Mouse (Mus musculus) granulocyte monocyte progenitor cell, adult 5-6 weeks (primary cell): ENCODE data around the gene Kcna1. TPM values are rescaled to one million over a fixed set of nuclear protein-coding genes. Genes with fewer than 3 reads are reported as not detected.

ENCODE experiments used
- ATAC-seq: replicated peaks from 2 replicates; pipeline ENCODE4 v1.8.0; 2016; ENCODE audit warnings: mild to moderate bottlenecking, moderate TSS enrichment, inconsistent platforms; ENCODE audit not compliant: poor library complexity, severe bottlenecking
- total RNA-seq, 2 experiments: library from RNA; stranded (forward) in 1 of 2; stranded (reverse) in 1 of 2; fragments of 200-712, 200-1000 nt in 1 of 2; fragments of >200 nt in 1 of 2; fragmentation: Nextera tagmentation in 1 of 2; gene quantifications; 2 replicates each; pipeline ENCODE4 v1.2.3; 2014 to 2017

The Kcna1 gene
- total RNA-seq (2014; fragmentation: Nextera tagmentation), result not detected in 2 replicates
- not detected in 2 replicates for total RNA-seq (2017)

DNA sequence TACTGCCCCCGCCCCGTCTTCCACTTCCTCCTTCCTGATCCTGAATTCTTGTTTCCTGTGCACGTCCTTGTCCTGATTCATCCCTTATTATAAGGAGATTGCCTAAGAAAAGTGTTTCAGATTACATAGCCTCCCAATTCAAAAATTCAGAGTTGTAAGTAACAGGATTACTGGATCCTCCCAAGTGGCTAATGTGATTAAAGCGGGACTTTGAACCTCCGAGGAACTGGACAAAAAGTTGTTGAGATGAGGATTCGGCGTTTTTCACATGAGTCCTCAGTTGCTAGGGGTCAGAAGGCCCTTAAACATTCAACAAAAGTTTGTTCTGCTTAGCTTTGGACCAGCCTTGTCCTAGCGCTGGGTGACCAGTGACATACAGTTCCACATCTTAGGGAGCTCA lies at the start of gene Kcna1:
Gene Kcna1, minus strand, starts transcription at position 4 of the 400 bp plus-strand sequence.
- ATAC-seq, result no peak

DNA sequence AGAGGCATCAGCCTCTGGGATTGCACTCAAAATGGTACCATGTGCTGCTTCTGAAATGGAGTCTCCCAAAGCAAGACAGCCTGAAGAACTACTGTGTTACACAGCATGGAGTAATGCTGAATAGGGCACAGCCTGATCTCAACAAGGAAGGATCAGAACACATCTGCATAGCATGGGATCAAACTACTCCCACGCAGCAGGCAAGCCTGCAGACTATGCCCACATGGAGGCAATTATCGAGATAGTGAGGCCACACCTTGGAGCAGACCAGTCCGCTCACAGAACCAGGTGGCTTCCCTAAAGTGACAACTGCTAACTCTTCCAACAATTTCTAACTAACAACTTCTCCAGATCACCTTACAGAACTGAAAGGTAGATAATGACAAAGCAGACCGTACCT lies 40.9 kb upstream of the Kcna1 start:
- no peak for ATAC-seq

DNA sequence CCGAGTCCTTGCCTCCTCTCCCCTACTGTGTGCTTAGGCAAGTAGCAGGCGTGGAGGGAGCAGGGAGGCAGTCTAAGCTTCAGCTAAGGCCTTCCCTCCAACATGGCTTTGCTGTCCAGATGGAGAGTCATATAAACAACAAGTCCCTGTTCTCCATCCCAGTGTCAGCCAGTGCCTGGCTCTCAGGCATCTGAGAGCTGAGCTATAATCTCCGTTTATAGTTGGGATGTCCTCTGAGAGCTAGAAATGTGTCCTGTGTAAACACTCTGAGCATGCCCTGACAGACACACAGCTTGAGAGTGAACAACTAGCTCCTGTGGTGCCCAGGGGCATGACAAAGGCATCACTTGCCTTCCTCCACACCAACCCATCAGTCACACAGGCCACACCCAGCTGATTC lies 39.0 kb upstream of the Kcna1 start:
- no peak for ATAC-seq

DNA sequence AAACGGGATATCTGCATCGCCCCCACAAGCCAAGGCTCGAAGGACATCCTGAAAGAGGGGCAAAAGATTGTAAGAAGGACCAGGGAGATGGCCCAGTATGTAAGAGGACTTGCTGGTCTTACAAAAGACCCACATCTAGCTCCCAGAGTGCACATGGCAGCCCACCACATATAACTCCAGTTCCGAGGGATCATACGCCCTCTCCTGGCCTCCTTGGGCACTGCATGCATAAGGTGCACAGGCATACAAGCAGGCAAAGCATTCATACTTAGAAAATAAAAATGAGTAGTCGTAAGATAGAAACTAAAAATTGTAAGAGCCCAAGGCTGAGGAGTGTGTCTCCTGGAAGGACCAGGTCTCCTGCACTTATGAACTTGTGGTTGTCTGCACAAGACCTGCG lies 32.8 kb upstream of the Kcna1 start:
- ATAC-seq, result no peak

DNA sequence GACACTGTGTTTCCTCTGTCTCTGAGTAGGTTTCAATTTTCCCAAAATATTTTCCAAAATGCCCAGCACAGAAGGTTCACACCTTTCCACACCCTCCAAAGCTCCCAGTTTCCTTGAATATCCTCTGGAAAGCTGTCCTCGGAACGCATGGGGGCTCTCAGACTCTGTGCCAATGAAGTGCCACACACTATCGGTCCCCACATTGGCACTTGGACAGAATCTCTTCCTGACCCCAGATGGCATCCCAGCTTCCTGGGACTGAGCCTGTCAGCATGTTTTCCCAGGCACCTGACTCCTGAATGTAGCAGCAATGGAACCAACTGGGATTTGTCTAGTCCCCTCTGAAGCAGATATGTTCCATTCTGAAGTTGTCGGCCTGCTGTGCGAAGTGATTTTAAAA lies 20.8 kb upstream of the Kcna1 start:
- ATAC-seq, result no peak

DNA sequence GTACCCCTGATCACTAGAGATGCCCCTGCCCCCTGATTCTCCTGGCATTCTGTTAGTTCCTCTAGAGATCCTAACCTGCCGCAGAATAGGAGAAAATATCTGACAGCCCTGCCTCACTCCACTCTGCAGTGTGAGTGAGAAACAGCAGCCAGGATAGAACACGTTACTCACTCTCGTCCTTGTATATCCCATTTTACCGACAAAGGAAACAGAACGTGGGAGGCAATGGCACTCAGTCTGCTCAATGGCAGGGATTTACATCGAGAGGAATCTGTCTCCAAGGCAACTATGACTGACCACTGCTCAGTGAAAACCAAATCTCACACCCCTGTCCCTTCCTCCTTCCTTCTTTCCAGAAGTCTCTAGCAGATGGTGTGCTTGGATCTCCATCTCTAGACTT lies 19.9 kb upstream of the Kcna1 start:
- no peak for ATAC-seq

DNA sequence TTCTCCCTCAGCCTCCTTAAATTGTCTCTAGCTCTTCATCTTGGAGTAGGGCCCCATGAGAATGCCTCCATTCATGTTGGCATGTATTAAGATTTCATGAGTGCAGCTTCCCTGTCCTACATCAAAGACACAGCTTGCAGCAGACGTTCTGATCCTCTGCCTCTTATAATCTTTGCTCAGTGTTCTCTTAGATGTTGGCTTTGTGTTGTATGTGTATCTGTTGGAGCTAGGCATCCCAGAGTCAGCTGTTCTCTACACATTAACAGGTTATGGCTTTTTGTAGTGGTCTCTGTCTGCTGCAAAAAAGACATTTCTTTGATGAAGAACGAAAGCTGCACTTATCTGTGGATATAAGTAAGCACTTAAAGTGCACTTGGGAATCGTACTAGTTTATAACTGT lies 18.4 kb upstream of the Kcna1 start:
- ATAC-seq, result no peak

DNA sequence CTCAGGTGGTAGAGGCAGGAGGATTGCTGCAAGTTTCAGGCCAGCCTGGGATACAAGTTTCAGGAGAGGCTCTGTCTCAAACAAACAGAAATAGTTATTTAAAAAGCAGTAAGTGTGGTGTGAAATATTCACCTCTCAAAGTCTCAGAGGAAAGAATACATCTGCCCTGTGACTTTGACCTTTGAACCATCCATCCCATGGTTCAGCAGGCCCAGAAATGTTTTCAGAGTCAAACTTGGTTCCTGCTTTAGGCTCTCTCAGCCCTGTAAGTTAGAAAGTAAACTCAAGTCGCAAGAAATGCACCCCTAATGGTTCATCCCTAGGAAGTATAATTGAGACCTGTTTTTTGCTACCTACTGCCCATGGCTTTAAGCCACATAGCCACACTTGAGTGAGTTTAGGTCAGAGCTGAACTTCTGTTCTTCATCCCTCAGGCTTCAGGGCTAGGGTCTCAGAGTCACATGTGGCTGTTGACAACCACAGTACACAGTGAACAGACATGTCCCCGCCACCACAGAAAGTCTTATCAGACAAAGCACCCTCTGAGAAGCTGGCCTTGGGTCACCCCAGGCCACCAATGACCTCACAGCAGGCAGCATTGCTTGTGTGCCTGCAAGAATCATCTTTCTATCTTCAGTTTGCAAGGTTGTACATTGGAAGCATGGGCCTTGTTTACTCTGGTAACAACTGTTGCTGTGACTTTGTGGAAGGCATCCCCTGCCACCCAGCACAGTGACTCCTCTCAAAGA lies 11.6 kb upstream of the Kcna1 start:
- no peak for ATAC-seq

DNA sequence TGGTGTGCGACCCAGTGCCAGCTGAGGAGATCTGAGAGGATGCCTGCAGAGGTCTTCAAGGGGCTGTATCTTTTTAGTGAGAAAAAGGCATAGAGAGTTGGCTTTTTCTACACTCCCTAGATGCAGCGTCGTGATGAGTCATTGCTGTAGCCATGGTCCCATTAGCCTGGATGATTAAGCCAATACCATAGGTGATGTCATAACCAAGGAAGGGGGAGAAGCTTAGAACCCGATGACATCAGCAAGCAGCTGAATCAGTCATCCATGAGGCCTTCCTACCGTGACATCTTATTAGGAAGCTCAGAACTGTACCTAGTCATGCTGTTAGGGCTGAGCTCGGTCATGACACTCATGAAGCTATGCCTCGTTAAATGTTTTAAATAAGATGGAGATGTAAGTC lies 7.4 kb upstream of the Kcna1 start:
- ATAC-seq, result no peak

DNA sequence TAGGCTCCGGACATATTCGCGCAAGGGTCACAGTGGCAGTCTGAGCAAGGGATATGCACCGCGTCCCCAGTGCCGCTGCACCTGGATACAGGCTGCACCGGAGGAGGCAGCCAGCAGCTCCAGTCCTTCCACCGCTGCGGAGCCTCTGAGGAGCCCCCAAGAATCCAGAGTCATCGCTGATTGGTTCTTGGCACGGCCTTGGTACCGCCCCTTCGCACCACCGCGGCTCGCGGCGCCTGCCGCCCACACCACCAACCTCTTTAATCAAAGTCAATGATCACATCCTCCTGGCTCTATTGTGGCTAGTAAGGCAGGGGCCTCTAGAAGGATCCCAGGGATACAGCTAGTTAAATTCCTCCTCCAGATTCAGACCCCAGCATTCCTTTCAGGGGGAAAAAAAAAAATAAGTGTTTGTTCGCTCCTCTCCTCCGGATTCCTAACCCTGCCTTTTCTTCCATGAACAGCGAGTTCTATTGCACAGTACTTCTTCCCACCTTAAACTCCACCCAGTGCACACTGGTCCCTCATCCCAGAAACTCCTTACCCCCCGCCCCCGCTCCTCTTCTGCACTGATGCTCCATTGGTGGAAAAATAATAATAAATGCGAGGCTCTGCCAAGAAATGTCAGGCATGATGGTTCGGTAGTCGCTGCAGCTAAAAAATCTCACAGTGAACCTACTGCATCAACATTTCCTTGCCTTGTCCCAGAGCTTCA lies 383 bp downstream of the Kcna1 start:
- no peak; the same call in 1 of the 2 replicates for ATAC-seq

DNA sequence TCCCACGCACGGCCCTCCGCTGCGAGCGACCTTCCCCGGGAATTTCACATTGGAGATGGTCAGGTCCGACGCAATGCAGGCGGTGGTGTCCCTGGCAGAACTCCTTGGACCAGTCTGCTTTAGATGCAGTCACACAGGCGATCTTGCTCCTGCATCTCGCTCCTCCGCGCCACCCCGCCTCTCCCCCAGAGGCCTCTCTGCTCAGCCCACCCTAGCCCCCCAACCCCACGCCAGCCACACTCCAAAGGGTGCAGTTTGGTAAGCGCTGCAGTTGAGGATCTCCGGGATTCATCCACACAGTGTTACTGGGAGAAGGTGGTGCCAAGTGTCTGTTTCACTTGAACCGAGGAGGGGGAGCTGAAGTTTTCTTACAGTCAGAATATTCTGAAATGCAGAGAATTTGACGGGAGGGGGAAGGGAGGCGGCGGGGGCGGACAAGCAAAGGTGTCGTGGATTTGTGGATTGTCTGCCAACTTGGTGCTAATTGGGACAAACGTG lies 1.1 kb downstream of the Kcna1 start:
- ATAC-seq, result no peak

DNA sequence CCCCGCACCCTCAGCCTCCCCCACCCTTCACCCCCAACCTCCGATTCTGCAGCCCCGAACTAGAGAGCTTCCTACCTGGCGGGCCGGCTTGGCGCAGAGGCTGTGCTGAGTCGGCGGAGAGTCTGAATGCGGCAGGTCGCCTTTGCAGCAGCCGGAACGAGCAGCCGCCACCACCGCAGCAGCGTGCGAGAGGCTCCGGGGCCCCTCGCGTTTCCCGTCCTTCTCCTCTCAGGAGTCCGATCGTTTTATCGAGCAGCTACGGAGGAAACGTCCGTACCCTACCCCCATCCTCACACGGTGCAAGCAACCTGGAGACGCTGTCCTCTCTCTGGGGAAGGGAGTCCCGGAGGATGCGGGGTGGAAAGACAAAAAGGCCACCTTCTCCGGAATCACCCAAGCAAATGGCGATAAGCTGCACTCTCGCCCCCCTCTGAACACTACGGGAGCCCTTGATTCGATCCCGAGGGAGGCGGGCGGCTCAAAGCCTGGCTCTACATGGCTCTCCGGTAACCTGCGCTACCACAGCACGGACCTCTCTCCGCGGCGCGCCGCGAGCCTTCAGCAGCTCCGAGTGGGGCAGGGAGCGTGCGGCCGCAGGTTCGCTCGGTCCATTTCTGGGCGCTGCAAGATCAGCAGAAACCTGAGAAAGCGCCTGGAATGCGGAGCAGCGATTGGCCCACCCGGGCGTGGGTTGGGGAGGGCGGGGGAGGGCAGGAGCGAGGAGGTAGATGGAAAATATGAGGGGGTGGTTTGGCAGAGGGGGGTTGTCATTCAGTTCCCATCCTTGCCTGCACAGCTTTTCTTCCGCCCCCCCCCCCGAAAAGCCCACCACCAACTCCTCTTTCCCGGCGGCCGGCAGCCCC lies 1.8 kb downstream of the Kcna1 start:
- no peak; the same call in 1 of the 2 replicates for ATAC-seq

DNA sequence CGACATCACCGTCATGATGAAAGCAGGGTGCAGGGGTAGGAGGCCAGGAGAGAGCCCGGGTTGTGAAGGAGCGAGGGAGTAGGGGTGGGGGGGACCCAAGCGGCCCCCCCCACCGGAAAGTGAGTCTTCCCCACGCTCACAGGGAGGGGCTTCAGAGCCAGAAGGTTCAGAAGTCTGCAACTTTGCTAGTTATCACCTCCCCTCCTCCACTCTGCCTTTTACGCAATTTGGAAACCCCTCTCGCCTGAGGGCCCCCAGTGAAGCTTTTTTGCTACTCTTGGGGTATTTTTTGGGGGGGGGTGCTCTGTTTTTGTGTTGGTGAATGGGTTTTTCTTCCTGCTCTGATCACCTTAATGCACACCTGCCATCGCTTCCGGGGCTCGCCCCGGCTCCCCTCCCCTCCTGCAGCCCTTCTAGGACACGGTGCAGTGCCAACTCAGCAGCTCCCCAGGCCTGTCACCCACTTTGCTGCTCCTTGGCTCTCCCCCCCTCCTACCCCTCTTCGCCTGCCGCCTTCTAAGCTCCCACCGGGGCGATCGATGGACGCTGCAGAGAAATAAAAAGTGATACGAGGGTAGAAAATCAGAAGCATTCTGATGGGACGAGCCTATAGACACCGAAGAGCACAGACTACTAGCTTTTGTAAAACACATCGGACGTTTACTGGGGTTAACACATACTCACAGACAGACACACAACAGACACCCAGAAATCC lies 2.7 kb downstream of the Kcna1 start:
- ATAC-seq, result no peak

DNA sequence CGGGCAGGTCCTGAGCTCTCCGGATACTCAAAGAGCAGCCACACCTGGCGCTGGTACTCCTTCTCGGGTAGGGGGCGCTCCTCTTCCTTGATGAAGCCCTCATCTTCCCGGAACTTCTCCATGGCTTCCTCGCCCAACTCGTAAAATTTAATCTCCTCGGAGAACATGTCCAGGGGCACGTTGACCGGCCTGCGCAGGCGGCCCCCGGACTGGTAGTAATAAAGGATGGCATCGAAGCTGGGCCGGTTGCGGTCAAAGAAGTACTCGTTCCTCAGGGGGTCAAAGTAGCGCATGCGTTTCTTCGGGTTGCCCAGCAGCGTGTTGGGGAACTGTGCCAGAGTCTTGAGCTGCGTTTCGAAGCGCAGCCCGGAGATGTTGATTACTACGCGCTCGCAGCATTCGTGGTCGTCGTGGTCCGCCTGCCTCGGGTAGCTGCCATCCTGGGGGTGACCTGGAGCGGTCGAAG lies 3.3 kb downstream of the Kcna1 start:
- no peak for ATAC-seq

DNA sequence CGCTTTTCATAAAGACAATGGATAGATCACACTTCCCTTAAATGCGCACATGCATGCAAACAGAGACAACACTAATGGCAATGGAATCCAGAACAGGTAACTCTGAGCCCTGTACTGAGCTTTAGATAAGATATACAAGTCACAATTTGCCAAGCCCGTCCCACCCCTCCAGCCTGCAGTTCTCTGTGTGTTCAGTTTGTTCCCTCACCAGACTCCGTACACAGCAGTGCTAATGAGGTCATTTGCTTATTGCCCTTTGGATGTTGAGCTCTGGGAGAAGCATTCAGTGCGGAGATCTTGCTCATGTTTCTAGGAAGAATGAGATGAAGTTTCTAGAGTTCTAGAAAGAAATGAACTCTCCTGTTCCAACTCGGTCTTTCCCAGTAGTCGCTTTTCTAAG lies 17.7 kb downstream of the Kcna1 start:
- no peak for ATAC-seq

DNA sequence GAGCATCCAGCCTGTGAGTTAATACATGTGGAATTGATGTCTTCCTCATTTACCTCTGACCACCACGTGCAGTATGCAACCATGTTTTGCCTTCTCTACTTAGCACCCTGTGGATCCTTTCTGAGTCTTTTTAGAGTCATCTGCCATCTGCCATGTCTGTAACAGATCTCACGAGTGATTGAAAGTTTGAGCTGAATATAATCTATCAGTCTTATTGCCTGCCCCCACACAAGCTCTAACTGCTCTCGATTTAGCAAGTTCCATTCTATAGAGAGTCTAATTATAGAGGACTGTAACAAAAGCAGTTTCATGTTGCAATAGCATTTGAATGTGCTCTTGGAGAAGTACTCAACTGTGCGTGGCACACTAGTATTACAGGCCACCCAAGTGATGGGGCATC lies 27.7 kb downstream of the Kcna1 start:
- ATAC-seq, result no peak

DNA sequence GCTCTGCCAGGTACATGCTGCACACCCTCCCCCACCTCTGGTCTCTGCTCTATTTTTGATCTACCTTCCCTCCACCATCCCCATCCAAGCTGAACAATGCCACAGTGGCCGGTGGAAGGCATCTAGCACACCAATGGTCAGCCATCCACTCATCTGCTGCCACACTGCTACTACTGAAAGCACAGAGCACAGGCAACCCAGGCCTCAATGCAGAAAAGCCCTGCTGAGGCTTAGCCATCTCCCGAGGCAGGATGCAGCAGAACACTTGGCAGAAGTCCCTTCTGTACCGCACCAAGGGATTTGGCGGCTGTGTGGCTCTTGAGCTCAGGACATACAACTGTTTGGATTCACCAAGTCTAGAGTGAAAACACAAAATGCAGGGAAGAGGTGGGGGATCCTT lies 35.4 kb downstream of the Kcna1 start:
- no peak for ATAC-seq

DNA sequence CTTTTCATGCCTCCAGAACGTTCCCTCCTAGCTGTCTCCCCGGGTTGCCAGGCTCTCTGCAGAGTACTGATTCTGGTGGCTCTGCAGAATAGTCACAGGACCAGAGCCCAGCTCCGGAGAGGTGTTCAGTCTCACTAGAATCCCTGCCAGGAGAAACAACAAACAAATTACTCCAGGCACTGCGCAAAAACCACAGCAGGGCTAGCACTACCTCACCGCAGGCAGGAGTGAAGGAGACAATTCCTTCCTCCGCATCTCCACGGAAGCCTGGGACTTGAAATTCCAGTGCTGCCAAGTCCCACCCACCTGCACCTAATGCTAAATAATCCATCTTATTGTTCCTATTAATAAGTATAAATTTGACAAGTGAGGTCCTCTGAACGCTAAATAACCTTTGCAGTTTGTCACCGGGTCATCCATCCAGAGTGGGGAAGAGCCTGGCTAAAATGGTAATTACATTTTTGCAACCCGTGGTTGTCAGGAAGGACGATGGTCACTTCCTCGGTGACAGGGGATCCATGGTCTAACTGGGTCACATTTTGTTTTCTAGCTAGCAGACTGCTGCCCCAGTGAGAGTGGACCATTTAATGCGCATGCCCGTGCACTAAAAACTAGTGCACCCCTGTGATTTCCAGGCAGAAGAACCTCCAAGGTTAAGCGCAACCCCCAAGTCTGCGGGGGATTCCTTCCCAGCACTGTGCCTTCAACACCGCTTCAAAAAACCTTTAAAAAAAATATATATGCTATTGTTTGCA lies 36.8 kb downstream of the Kcna1 start:
- ATAC-seq, result no peak

DNA sequence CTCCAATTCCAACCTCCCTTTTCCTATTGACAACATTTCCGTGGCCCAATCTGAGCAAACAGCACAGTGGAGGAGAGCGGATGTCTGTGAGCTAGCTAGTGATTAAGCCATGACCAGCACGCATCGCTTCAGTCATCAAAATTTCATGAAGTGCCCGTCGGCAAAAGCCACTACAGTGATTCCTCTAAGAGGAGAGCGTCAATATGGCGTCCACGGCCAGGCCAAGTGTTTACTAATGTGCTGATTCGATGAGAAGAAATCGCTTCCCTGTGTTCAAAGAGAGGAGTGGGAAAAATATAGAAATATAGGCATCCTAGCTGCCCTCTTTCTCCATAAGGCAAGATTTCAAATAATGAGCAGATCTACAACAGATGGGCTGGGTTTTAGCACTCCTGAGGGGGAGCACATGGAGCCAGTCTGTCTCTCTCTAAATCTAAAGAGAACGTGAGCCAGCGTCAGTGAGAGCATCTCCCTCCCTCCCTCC lies 44.3 kb downstream of the Kcna1 start:
- ATAC-seq, result no peak
